Mouse (Mus musculus) testis, adult 2 months (tissue): ENCODE data around the gene Slc26a5.

ENCODE experiments used
- CTCF ChIP-seq: fragments of 200-500 bp; IDR thresholded peaks from 2 replicates; pipeline ENCODE4 v1.5.1; 2012; ENCODE audit warnings: low read depth, mild to moderate bottlenecking, inconsistent platforms, low read length, moderate library complexity; ENCODE audit not compliant: control insufficient read depth, insufficient read depth, insufficient replicate concordance
- POLR2A ChIP-seq: fragments of 200-500 bp; IDR thresholded peaks from 2 replicates; pipeline ENCODE4 v1.6.1; 2012; ENCODE audit warnings: low read depth, mild to moderate bottlenecking, inconsistent platforms, low read length, moderate library complexity; ENCODE audit not compliant: control insufficient read depth

GRCm38 (mm10) chr5:21912835-21913530 lies 47.6 kb upstream of the Slc26a5 start:
- TF ChIP-seq CTCF (no peak), POLR2A (no peak)
